Mouse (Mus musculus): ENCODE measurements around the gene Haus2. TPM values are rescaled to one million over a fixed set of nuclear protein-coding genes. Genes with fewer than 3 reads are reported as not detected.
A peak's percentile ranks its signal among the peaks of the same experiment; 100 is the strongest.

The Haus2 gene
- total RNA-seq, 2 experiments from 2014 or later: 9.0 to 9.3 TPM

- DNase-seq (ENCODE audit: low spot score in 2 of 2): no peak
Measured at GRCm38 (mm10) chr2:120616279-120617163, 7.3 kb downstream of the Haus2 start.

GRCm38 (mm10) chr2:120619538-120619937 lies 10.4 kb downstream of the Haus2 start:
- DNase-seq (ENCODE audit: low spot score in 2 of 2): no peak

GRCm38 (mm10) chr2:120622920-120623319 lies 13.7 kb downstream of the Haus2 start:
- no peak for DNase-seq (ENCODE audit: low spot score in 2 of 2)

GRCm38 (mm10) chr2:120628076-120628865 lies 19.1 kb downstream of the Haus2 start:
- DNase-seq (ENCODE audit: low spot score in 2 of 2): no peak

GRCm38 (mm10) chr2:120628886-120629735 lies 19.9 kb downstream of the Haus2 start, which contains the start of gene Stard9:
Gene Stard9, plus strand, starts transcription at chr2:120629121.
- peak; percentile 91 to 92 for DNase-seq (ENCODE audit: low spot score in 2 of 2)

- no peak for DNase-seq (ENCODE audit: low spot score in 2 of 2)
Measured at GRCm38 (mm10) chr2:120630246-120630645, 21.1 kb downstream of the Haus2 start.

- DNase-seq (ENCODE audit: low spot score in 2 of 2): no peak
Measured at GRCm38 (mm10) chr2:120630655-120631054, 21.5 kb downstream of the Haus2 start.

GRCm38 (mm10) chr2:120631521-120631920 lies 22.3 kb downstream of the Haus2 start:
- DNase-seq (ENCODE audit: low spot score in 2 of 2): no peak

GRCm38 (mm10) chr2:120631957-120632356 lies 22.8 kb downstream of the Haus2 start:
- no peak for DNase-seq (ENCODE audit: low spot score in 2 of 2)

- no peak for DNase-seq (ENCODE audit: low spot score in 2 of 2)
Measured at GRCm38 (mm10) chr2:120640835-120641234, 31.7 kb downstream of the Haus2 start.

- DNase-seq (ENCODE audit: low spot score in 2 of 2): no peak
Measured at GRCm38 (mm10) chr2:120643836-120644235, 34.7 kb downstream of the Haus2 start.

GRCm38 (mm10) chr2:120646777-120647176 lies 37.6 kb downstream of the Haus2 start:
- DNase-seq (ENCODE audit: low spot score in 2 of 2): no peak

- DNase-seq (ENCODE audit: low spot score in 2 of 2): no peak
Measured at GRCm38 (mm10) chr2:120652256-120652924, 43.2 kb downstream of the Haus2 start.

GRCm38 (mm10) chr2:120652925-120653284 lies 43.7 kb downstream of the Haus2 start:
- no peak for DNase-seq (ENCODE audit: low spot score in 2 of 2)

GRCm38 (mm10) chr2:120654693-120655092 lies 45.5 kb downstream of the Haus2 start:
- DNase-seq (ENCODE audit: low spot score in 2 of 2): no peak

- no peak for DNase-seq (ENCODE audit: low spot score in 2 of 2)
Measured at GRCm38 (mm10) chr2:120655905-120656304, 46.7 kb downstream of the Haus2 start.

GRCm38 (mm10) chr2:120656711-120657110 lies 47.5 kb downstream of the Haus2 start:
- no peak for DNase-seq (ENCODE audit: low spot score in 2 of 2)

- DNase-seq (ENCODE audit: low spot score in 2 of 2): peak in 1 of 2 experiments; percentile 15
Measured at GRCm38 (mm10) chr2:120658486-120658885, 49.3 kb downstream of the Haus2 start.

- no peak for DNase-seq (ENCODE audit: low spot score in 2 of 2)
Measured at GRCm38 (mm10) chr2:120659318-120659717, 50.1 kb downstream of the Haus2 start.

GRCm38 (mm10) chr2:120660486-120661078 lies 51.4 kb downstream of the Haus2 start:
- no peak for DNase-seq (ENCODE audit: low spot score in 2 of 2)

Measured in adrenal gland, adult 18-20 months (tissue).